Mouse (Mus musculus) gastrocnemius, postnatal 4 days (tissue): ENCODE measurements around the gene Spred1. TPM values are rescaled to one million over a fixed set of nuclear protein-coding genes. Genes with fewer than 3 reads are reported as not detected.

Experiments
- DNase-seq, 2 experiments: peaks; one replicate each; pipeline ENCODE4 v3.0.0; 2021 to 2022; ENCODE audit warnings: low spot score in 2 of 2, mixed read lengths in 2 of 2
- total RNA-seq, 2 experiments: library from RNA; stranded (reverse); gene quantifications; 2 replicates each; pipeline ENCODE4 v1.2.3; 2021

The Spred1 gene
- total RNA-seq, 2 experiments from 2014 or later: 37.0 to 40.3 TPM

DNA sequence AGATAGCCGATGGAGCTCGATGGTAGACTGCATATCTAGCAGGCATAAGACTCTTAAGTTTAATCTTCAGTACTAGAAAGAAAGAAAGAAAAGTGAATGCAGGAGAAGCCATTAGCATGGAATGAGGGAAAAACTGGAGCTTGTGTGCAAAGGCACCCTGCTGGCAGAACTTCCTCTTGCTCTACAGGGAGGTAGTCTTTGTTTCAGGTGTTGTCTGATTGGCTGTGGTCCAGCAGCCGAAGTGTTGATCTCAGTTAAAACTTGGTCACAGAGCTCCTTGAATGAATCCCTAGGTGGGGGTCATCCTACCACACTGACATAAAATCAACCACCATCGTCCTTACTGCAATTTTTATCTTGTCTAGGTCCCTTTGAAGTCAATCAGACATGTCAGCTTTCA, 55.8 kb downstream of the Spred1 start:
- no peak for DNase-seq

- DNase-seq: peak; percentile 61 to 82
These were observed 59.2 kb downstream of the Spred1 start for GRCm38 (mm10) chr2:117180250-117180885.

DNA sequence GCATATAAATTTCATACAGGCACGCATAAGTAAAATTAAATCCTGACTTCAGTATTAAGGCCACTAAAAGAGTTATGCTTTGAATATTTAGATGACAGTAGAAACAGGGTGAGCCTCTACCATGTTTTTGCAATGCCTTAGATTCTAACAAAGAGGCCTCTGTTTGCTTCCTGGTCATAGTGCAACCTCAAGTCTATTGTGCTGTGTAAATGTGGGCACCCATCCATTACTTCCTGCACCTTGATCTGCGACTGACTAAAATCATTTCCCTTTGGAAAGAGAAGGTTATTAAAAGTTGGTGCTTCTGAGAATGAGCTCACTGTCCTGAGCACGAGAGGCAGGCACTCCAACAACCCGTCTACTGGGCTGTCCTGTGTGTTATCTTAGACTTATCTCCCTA, 64.4 kb downstream of the Spred1 start:
- DNase-seq: no peak

- DNase-seq: no peak
These were observed 69.7 kb downstream of the Spred1 start for GRCm38 (mm10) chr2:117190915-117191314.

DNA sequence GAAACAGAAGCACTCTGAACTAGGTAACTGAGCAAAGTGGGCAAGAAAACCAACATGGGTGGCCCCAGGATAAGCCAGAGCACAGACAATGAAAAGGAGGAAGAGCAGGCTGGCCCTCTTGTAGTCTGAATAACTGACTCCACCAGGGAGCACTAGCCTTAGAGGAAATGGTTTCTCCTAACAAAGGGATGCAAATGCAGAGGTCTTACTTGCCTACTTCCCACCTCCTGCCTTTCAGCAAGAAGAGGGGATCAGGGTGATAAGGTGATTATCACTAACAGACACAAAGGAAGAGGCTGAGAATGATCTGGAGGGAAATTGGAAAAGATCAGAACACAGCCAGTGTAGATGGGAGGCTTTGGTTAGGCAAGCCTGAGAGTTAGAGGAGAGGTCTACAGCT, 73.1 kb downstream of the Spred1 start:
- no peak for DNase-seq

DNA sequence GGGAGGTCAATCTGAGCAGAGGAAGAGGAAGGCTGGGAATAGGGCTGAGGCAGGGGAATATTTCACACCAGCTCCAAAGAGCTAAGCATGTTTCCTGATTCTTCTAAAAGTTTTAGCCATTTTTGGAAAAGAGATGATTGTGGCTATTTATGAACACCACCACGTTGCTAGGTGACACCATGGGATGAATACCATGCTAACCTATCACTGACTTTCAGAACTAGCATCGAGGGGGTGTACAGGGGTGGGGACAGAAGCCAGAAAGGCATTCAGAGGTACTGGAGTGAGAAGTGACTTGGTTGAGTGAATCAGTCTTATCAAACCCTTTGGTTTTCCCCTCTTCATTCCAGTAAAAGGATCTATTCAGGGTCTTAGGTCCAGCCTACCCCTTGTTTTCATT, 74.0 kb downstream of the Spred1 start:
- no peak for DNase-seq

GRCm38 (mm10) chr2:117195578-117195977, 74.4 kb downstream of the Spred1 start:
- DNase-seq: no peak

- DNase-seq: no peak
These were observed 79.7 kb downstream of the Spred1 start for GRCm38 (mm10) chr2:117200869-117201338.

GRCm38 (mm10) chr2:117203350-117203749, 82.2 kb downstream of the Spred1 start:
- DNase-seq: no peak

- no peak for DNase-seq
These were observed 83.4 kb downstream of the Spred1 start for GRCm38 (mm10) chr2:117204534-117204933.

GRCm38 (mm10) chr2:117205066-117205465, 83.9 kb downstream of the Spred1 start:
- no peak for DNase-seq

DNA sequence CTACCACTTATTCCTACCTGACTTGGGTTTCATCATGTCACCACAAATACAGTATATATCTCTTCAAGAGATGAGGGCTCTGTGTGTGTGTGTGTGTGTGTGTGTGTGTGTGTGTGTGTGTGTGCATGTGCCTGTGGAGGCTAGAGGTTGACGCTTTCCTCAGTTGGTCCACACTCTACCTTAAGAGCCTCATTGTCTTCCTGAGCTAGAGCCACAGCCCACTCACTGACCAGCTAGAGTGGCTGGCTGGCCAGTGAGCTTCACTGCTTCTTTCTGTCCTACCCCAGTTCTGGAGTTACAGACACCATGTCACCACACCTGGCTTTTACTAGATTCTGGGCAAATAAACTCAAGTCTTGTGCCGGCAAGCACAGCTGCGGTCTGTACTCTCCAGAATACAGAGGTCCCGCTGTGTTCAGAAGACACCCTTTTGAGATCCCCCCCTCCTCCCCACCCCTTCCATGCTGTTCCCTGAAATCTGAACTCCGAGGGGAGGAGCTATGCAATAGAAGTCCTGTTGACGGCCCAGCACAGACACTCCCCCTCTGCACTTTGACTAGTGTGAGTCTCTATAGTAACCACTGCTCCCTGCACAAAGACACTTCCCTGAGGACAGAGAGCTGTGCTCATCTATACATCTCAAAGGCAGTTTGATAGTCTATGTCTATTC, 89.4 kb downstream of the Spred1 start:
- no peak for DNase-seq

DNA sequence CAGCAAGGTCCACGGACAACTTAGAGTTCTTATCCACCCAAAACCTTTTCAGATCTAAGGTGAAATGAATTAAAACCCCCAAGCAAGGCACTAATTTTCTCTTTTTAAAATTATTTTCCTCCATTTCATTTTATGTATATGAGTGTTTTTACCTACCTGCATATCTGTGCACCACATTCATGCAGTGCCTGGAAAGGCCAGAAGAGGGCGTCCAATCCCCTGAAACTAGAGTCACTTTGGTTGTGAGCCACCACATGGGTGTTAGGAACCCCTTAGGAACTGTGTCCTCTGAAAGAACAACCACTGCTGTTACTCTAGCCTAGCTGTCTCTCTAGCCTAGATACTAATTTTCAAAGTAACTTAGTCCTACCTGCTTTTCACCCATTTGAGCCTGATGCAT, 95.0 kb downstream of the Spred1 start:
- DNase-seq: no peak

GRCm38 (mm10) chr2:117217695-117218216, 96.6 kb downstream of the Spred1 start:
- DNase-seq: no peak

DNA sequence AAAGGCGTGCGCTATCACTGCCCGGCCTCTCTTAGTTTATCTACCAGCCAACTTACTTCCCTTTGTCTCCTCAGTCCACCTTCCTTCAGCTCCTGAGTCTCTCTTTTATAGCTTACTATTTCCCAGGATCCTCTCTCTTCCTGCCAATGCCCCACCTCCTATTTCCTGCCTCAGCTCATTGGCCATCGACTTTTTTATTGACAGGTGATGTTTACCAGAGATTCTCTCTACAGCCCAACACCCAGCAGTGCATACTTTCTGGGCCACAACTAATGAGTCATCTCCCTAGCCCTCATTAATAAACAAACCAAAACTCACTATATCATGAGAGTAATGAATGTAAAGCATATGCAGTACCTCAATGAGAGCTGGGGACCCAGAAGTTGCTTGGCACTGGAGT, 98.4 kb downstream of the Spred1 start:
- no peak for DNase-seq

DNA sequence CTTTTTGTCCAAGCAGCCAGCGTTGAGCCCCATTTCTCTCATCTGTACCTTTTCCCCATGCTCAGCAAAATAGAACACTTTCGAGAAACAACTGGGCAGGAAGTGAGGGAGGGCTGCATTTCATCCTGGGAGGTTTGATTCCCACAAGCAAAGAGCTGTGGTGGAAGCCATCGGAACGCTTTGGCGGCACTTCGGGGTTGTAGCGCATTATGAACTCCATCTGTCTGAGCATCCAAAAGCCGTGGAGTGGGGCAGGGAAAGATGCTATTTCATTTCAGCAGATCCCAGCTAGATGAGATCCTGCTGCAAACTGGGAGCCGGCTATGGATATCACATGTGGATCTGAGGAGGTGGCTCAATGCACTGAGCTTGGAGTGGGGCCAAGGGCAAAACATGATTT, 101.5 kb downstream of the Spred1 start:
- DNase-seq: no peak

- no peak for DNase-seq
These were observed 107.5 kb downstream of the Spred1 start for GRCm38 (mm10) chr2:117228601-117229125.

DNA sequence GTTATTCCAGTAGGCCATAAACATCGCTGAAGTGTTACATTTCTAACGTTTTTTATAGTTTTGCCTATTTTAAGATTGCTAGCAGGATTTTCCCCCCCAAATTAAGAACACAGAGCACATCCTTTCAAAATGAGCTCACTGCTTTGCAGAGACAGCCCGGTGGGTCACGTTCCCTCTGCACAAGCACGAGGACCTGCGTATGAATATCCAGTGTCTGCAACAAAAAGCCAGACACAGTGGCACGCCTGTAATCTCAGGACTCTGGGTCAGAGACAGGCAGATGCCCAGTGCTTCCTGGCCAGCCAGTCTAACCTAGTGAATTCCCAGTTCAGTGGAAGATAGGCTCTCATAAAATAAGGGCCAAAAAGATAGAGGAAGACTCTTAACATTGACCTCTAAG, 109.1 kb downstream of the Spred1 start:
- no peak for DNase-seq

DNA sequence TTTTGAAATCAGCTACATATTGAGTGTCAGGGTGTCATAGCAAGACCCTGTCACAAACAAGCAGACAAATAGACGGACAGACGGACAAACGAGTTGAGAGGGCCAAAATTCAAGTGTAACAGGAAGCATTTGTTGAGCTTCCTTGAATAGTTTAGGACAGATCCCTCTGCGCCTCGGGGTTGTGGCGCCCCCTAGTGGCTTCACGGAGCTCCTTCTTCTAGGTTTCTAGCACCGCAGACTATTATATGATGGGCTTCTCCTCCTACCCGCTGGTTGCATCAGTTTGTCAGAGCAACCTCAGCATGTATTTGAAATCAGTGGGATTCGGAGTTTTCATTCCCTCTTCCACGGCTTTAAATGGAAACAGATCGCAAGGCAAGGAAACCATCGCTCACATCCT, 110.1 kb downstream of the Spred1 start:
- DNase-seq: peak; percentile 87 to 88
